Mouse (Mus musculus) adrenal gland, postnatal 36 days (tissue): Measurements from ENCODE around the gene Irgq. TPM values are rescaled to one million over a fixed set of nuclear protein-coding genes. Genes with fewer than 3 reads are reported as not detected.

Source experiments
- DNase-seq, 2 experiments: peaks; one replicate each; pipeline ENCODE4 v3.0.0; 2021; ENCODE audit warnings: mixed read lengths in 1 of 2
- total RNA-seq, 2 experiments: library from RNA; stranded (reverse); gene quantifications; 2 replicates each; pipeline ENCODE4 v1.2.3; 2021

Gene Irgq
- total RNA-seq, 2 experiments from 2014 or later: 20.4 to 24.1 TPM

DNA sequence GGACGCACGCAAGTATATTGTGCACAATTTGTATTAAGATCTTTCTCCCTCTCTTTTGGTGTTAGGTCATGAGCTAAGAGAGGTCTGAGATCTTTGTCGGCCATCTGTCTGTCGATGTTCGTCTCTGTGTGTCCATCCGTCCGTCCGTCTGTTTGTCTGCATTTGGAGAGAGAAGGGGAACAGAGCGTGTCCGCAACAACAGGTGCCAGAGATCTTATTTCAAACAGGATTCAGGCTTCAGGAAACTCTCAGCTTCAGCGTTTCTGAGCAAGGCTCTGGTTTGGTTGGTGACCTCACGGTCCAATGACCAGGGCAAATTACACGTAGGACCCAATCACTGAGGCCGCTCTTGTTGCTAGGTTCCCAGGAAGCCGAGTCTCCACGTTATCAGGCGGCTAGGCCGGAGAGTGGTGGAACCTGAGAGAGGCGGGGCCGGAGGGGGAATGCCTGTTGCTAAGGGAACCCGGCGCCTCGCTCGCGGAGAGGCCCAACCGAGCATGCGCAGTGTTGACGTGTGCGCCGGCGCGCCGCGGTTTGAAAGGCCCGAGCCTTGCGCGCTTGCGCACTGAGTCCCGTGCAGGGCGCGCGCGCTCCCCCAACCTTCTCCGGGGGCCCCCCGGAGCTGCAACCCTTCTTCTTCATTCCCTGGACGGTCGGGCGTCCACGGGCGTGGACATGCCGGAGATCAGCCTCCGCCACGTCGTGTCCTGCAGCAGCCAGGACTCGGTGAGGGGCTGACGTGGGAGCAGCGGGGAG lies 16.3 kb downstream of the Irgq start:
- peak; percentile 99 for DNase-seq

GRCm38 (mm10) chr7:24547534-24548036 lies 17.1 kb downstream of the Irgq start:
- DNase-seq: no peak

DNA sequence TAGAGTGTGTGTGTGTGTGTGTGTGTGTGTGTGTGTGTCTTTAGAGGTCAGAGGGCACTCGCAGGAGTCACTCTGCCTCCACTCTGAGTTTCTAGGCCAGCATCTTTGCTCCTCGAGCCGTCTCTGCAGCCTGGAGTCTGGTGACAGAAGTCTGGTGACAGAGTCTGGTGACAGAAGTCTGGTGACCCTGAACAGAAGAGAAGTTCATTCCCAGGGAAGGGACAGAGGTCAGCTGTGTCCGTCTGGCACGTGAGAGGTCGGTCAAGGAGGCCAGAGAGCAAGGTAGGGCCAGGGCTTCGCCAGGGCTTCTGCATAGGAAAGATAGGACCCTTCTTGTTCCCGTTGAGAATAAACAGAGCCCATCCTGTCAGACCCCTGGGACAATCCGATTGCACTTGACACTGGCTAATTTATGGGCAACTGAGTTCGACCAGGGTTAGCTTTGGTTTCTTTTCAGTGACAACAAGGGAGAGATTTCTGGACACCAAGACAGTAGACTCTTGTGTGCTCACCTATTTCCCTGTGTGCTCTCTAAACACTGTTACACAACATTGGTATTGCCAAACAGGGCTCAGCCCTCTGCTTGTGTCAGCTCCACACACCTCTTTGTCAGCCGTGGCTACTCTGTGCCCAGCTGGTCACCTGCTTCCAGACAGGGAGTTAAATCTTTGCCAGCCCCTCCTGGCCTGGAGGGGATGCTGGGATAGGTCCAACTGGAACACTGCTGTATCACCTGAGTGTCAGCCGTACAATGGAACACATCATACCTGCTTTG lies 21.7 kb downstream of the Irgq start:
- DNase-seq: no peak

- no peak for DNase-seq
Observed at GRCm38 (mm10) chr7:24555786-24556185, 25.3 kb downstream of the Irgq start.

GRCm38 (mm10) chr7:24561450-24561849 lies 31.0 kb downstream of the Irgq start:
- DNase-seq: no peak

DNA sequence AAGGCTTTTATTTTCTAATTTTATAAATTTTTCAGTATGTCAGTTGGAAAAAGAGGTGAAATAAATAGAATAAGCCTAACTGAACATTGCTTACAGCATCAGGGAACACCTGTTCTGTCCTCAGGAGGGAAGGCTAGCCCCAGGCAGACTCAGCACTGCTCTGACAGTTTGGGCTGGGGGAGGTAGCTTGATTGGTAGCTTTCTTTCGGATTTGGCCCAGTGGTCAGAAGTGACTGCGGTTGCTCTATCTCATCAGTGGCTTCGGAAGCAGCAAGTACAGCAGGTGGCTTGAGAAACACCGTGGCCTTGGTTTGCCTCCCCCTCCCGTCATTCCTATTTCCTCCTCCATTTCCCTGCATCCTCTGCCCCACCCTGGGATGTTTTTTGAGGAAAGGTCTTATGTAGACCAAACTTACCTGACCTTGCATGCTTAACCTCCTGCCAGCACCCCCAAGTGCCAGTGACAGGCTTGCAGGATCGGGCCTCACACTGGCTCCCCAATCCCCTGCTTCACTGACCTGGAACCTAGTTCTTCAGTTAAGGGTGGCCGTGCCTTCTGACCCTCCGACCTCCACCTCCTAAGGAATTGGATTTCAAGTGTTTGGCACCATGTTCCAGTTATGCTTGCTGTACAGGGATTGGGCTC lies 32.8 kb downstream of the Irgq start:
- no peak for DNase-seq

DNA sequence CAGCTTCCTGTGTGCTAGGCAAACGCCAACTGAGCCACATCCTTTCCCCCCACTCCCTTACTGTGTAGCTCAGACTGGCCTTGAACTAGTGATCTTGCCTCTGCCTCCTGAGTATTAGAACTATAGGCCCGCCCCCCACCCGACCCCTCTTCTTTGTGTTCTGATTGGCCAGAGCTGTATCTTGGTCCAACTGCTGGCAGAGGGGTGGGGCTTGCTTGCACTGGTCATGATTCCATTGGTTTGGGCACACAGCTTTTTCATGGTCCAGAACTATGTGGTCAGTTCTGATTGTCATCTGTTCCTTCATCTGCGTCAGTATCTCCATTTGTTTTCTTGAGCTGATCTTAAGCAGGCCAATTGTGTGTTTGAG lies 33.3 kb downstream of the Irgq start:
- DNase-seq: no peak

- DNase-seq: peak; percentile 75 to 79
Observed at GRCm38 (mm10) chr7:24564607-24565265, 34.2 kb downstream of the Irgq start.

DNA sequence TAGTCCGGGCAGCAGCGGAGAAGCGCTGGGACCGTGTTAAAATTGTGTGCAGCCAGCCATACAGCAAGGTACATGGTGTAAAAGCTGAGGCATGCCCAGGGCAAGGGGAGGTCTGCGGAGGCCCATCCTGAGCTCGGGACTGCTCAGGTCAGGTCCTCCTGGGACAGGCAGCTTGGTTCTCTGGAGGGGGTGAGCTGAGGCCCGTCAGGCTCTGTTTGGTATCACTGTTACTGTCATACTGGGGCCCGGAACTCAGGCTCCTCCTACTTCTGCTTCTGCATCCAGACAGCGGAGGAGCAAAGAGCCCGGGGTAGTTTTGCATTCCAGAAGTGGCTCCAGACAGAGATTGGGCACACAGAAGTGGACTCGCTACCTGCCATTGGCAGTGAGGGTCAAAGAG lies 35.1 kb downstream of the Irgq start:
- no peak for DNase-seq

DNA sequence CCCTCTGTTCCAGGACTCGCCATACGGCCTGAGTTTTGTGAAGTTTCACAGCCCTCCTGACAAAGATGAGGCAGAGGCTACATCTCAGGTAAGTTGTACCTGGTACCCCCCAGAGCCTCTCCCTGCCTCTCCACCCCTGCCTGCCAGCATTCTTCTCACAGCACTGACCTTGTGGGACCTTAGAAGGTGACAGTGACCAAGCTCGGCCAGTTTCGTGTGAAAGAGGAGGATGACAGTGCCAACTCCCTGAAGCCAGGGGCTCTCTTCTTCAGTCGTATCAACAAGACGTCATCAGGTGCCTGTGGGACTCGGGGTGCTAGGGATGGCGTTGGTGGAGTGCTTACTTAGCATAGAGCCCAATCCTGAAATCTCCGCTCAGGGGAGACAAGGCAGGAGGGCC lies 35.7 kb downstream of the Irgq start:
- DNase-seq: no peak

- DNase-seq: no peak
Observed at GRCm38 (mm10) chr7:24568512-24568911, 38.0 kb downstream of the Irgq start.

GRCm38 (mm10) chr7:24571071-24571470 lies 40.6 kb downstream of the Irgq start:
- DNase-seq: no peak

DNA sequence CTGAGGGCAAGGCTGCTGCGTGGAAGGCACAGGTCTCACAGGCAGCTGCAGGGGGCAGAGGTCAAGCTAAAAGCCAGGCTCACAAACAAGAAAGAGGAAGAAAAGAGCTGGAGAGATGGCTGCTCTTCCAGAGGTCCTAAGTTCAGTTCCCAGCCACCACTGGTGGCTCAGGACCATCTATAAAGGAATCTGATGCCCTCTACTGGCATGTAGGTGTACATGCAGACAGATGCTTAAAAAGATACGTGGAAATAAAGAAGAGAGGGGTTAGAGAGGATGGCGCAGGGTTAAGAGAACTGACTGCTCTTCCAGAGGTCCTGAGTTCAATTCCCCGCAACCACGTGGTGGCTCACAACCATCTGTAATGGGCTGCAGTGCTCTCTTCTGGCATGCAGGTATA lies 42.0 kb downstream of the Irgq start:
- DNase-seq: no peak

- peak in 1 of 2 experiments; percentile 36 for DNase-seq
Observed at GRCm38 (mm10) chr7:24574224-24574796, 43.8 kb downstream of the Irgq start.

DNA sequence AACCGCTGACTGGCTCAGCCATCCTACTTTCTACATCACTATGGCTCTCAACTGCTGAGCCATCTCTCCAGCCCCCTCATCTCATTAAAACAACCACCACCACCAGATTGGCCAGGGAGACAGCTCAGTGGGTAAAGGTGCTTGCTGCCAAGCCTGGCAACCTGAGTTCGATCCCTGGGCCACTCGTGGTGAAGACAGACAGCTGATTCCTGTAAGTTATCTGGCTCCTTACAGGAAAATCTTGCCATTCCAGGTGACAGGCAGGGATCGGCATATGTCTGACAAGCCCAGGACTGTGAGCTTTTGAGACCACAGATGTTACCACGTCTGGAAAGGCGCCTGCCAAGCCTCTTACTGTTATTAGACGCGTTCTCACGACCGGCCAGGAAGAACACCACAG lies 47.3 kb downstream of the Irgq start:
- DNase-seq: no peak

GRCm38 (mm10) chr7:24584876-24585275 lies 54.4 kb downstream of the Irgq start:
- DNase-seq: peak in 1 of 2 experiments; percentile 55

DNA sequence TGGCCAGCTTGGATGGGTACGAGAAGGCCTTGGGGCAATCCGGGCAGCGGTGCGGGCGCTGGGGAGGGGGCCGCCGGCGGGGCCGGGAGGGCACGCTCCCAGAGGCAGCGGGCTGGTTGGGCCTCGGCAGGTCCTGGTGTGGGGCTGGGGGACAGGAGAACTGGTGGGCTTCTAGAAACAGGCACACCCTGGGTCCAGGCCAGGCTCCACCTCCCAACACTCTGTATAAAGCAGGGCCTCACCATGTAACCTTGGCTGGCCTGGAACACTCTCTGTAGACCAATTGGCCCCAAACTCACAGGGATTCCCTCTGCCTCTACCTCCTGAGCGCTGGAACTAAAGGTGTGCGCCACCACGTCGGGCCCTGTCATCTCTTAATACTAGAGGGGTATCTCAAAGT lies 55.5 kb downstream of the Irgq start:
- no peak for DNase-seq

DNA sequence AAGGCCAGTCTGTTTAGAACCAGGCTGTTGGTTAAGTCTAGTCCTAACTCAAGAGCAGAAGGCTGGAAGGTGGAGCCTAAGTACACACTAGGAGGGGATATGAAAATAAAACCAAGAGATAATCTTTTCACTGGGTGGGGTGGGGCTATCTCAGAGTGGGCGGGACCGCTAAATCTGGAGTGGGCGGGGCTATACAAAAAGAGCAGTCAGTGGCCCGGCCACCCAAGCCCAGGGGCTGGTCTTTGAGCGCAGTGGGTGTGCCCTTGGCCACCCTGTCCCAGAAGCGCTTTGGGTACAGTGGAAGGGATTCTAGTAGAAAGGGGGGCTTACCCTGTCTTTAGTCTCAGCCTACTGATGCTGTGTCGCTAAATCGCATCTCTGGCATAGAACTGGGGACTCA lies 56.3 kb downstream of the Irgq start:
- no peak for DNase-seq

DNA sequence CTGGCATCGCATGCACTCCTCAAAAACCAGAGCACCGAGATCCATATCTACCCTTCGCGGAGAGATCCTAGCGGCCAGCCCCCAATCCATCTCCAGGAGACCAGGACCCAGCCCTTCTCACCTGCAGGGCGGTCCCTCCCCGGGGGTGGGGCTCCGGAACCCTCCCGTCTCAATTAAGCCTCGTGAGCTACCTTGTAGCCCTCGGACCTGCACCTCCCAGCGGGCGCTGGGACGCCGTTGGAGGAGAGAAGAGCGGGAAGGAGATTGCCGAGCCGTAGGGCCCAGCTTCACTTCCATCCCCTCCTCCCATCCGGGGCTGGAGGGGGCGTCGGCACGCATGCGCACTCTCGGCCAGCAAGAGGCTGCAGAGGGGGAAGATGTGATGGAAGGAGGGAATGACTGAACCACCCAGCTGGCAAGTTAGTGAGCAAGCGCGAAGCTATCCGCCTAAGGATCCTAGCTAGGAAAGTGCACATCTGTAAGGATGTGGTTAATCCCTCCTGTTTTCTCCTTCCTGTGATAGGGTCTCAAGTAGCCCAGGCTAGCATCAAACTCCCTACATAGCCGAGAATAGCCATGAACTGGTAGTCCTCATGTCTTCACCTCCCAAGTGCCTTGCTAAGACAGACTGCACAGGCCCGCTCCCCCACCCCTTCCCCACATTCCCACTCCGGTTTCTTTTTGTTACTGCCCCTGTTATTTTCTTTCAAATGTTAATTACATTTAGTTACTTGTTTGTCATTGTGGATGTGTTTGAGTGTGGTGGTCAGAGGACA lies 57.0 kb downstream of the Irgq start, which contains the start of the genes Ethe1 and Zfp575:
Ethe1 (plus strand) TSS at position 214 of the 776 bp plus-strand sequence.
Zfp575 (minus strand) TSS at position 312 of the 776 bp plus-strand sequence.
- peak in 1 of 2 experiments; percentile 40 for DNase-seq
